Mouse (Mus musculus): ENCODE results near the gene Cyp2d12. TPM values are rescaled to one million over a fixed set of nuclear protein-coding genes. Genes with fewer than 3 reads are reported as not detected.
"Not testable (repeated sequence)": the region's sequence is repeated elsewhere in the genome, so short reads cannot be mapped to it uniquely, and the experiment has no call there.

The Cyp2d12 gene
- total RNA-seq (2014; rRNA removed) (not detected in 2 replicates), polyA plus RNA-seq (2015; fragmentation: Nextera tagmentation; extraction: Ambion mirVana) (not detected in 2 replicates)

DNA sequence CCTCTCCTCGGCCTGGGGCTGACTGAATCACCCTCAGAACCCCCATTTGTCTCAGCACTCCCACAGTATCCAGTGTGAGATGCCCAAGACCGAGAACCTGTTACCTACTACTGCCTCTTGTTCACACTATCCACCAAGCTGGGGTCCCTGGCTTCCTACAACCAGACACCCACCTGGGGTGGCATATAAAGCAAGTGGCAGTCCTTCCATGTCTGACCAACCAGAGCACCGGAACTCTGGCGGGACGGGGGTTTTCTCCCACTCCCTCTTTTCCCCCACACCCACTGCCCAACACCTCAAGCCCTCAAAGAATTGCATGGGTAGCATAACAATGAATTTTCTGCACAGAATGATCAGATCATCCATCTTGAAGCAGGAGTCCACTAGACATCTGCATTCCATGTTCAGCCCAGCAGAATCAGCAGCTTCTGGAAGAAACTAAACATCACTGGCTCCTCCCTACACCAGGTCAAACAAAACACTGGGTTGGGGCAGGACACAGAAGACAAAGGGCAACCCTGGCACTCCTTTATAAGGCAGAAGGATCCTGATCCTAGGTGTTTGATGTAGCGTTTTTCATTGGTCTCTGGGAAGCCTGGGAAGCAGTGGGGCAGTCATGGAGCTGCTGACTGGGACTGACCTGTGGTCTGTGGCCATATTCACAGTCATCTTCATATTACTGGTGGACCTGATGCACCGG, at the start of gene Cyp2d12:
Gene Cyp2d12, plus strand, starts transcription at position 542 of the 700 bp plus-strand sequence.
- Histone ChIP-seq H3K4me2 (ENCODE audit: low read depth) (no peak within 1 kb of the TSS), H3K9ac (no peak within 1 kb of the TSS), H3K9me3 (ENCODE audit: low read length) (0 out of 2 replicates have a peak, but pooled peaks cover 2% of the 10 kb centered on the region), H3K4me1 (ENCODE audit: insufficient read depth) (no peaks in the 10 kb centered on the region), H3K27ac (ENCODE audit: low read depth, low read length) (no peak within 1 kb of the TSS), H3K4me3 (ENCODE audit: low read depth, low read length) (no peak within 1 kb of the TSS), H3K36me3 (ENCODE audit: insufficient read depth) (no peaks in the 10 kb centered on the region), H3K27me3 (ENCODE audit: insufficient read depth, low read length) (no peaks in the 10 kb centered on the region)
- ATAC-seq (no peak), DNase-seq (no peak)
- no peak for TF ChIP-seq CTCF (IDR thresholded peaks at IDR 0.05; ENCODE audit: low read depth)
- WGBS: 78% methylated on average over 7 of the region's 7 CpGs

GRCm38 (mm10) chr15:82506971-82507370, 47.9 kb upstream of the Cyp2d12 start:
- no peak overlapping the region for H3K4me2 ChIP-seq (ENCODE audit: low read depth)
- WGBS: 63% methylated on average over 3 of the region's 3 CpGs
- no peaks in the 10 kb centered on the region for H3K36me3 ChIP-seq (ENCODE audit: insufficient read depth)
- no peak for ATAC-seq
- TF ChIP-seq CTCF (IDR thresholded peaks at IDR 0.05; ENCODE audit: low read depth): no peak
- H3K9me3 ChIP-seq (ENCODE audit: low read length): no peaks in the 10 kb centered on the region
- no peaks in the 10 kb centered on the region for H3K4me1 ChIP-seq (ENCODE audit: insufficient read depth)
- no peak overlapping the region for H3K9ac ChIP-seq
- no peak overlapping the region for H3K27ac ChIP-seq (ENCODE audit: low read depth, low read length)
- H3K4me3 ChIP-seq (ENCODE audit: low read depth, low read length): no peak overlapping the region
- H3K27me3 ChIP-seq (ENCODE audit: insufficient read depth, low read length): no peaks in the 10 kb centered on the region
- no peak for DNase-seq

DNA sequence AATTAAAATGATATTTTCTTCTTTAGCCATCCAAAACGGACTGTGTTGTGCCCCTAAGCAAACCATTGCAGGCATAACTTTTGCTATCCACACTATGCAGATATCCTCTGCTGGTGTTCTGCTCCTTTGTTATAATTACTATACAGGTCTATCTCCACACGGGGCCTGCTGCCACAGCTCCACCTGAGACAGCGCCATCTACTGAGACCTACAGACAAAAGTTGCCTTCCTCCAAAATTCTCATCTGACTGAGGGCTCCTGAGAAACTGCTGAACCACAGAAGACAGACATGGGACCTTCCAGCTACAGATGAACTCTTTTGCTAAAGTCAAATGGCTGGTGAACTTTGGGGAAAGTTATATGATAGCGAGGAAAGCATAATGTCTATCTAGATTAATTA, 47.1 kb upstream of the Cyp2d12 start:
- not testable (repeated sequence) for H3K4me1 ChIP-seq (ENCODE audit: insufficient read depth); H3K36me3 ChIP-seq (ENCODE audit: insufficient read depth); H3K9ac ChIP-seq; H3K27ac ChIP-seq (ENCODE audit: low read depth, low read length); H3K4me3 ChIP-seq (ENCODE audit: low read depth, low read length); H3K27me3 ChIP-seq (ENCODE audit: insufficient read depth, low read length); H3K9me3 ChIP-seq (ENCODE audit: low read length); H3K4me2 ChIP-seq (ENCODE audit: low read depth); ATAC-seq; DNase-seq
- 58% methylated on average over 4 of the region's 4 CpGs for WGBS

- not testable (repeated sequence) for DNase-seq; H3K27ac ChIP-seq (ENCODE audit: low read depth, low read length); H3K27me3 ChIP-seq (ENCODE audit: insufficient read depth, low read length); H3K9ac ChIP-seq; H3K4me1 ChIP-seq (ENCODE audit: insufficient read depth); H3K4me2 ChIP-seq (ENCODE audit: low read depth); H3K36me3 ChIP-seq (ENCODE audit: insufficient read depth); H3K4me3 ChIP-seq (ENCODE audit: low read depth, low read length); ATAC-seq; H3K9me3 ChIP-seq (ENCODE audit: low read length)
- 93% methylated on average over 4 of the region's 4 CpGs for WGBS
Measured at GRCm38 (mm10) chr15:82509495-82509894, 45.4 kb upstream of the Cyp2d12 start.

DNA sequence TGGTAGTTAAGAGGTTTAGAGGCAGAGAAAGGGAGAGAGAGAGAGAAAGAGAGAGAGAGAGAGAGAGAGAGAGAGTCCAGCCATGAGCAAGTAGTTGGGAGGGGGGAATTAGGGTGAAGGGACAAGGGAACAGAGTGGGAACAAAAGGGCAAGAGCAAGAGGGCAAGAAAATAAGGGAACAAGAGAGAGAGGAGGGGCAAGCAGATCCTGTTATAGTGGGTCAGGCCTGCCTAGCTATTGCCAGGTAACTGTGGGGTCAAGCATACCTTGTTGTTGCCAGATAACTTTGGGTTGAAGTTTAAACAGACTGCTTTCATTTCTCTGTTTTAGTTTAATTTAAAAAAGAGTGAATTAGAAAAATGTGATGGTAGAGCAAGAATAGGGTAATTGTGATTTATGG, 44.4 kb upstream of the Cyp2d12 start:
- not testable (repeated sequence) for H3K4me3 ChIP-seq (ENCODE audit: low read depth, low read length); DNase-seq; ATAC-seq; H3K27me3 ChIP-seq (ENCODE audit: insufficient read depth, low read length); H3K36me3 ChIP-seq (ENCODE audit: insufficient read depth); H3K4me2 ChIP-seq (ENCODE audit: low read depth); H3K27ac ChIP-seq (ENCODE audit: low read depth, low read length); H3K9ac ChIP-seq; H3K4me1 ChIP-seq (ENCODE audit: insufficient read depth); H3K9me3 ChIP-seq (ENCODE audit: low read length)

- not testable (repeated sequence) for H3K27ac ChIP-seq (ENCODE audit: low read depth, low read length); H3K9ac ChIP-seq; H3K4me2 ChIP-seq (ENCODE audit: low read depth); H3K4me1 ChIP-seq (ENCODE audit: insufficient read depth); ATAC-seq; H3K9me3 ChIP-seq (ENCODE audit: low read length); DNase-seq; H3K36me3 ChIP-seq (ENCODE audit: insufficient read depth); H3K27me3 ChIP-seq (ENCODE audit: insufficient read depth, low read length); H3K4me3 ChIP-seq (ENCODE audit: low read depth, low read length)
- 81% methylated on average over 2 of the region's 2 CpGs for WGBS
Measured at GRCm38 (mm10) chr15:82512111-82512510, 42.8 kb upstream of the Cyp2d12 start.

DNA sequence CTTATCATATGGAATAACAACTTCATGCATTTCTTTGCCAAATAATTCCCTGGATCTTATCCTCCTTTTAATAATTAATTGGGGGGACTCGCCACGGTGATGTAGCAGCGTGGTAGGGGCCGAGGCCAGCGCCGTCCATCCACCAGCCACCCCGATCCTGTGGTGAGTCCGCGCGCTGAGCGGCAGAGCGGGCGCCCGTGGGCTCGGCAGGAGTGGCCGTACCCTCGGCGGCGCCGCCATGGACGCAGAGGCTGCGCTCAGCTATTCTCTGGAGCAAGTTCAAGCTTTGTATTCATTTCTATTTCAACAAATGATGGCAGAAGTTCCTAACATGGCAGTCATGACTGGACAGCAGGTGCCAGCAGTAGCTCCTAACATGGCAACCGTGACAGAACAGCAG, 38.7 kb upstream of the Cyp2d12 start:
- H3K4me2 ChIP-seq (ENCODE audit: low read depth); DNase-seq; H3K27me3 ChIP-seq (ENCODE audit: insufficient read depth, low read length); H3K36me3 ChIP-seq (ENCODE audit: insufficient read depth); H3K4me1 ChIP-seq (ENCODE audit: insufficient read depth); H3K9me3 ChIP-seq (ENCODE audit: low read length); H3K9ac ChIP-seq; H3K4me3 ChIP-seq (ENCODE audit: low read depth, low read length); ATAC-seq; H3K27ac ChIP-seq (ENCODE audit: low read depth, low read length): not testable (repeated sequence)
- 90% methylated on average over 23 of the region's 23 CpGs for WGBS

DNA sequence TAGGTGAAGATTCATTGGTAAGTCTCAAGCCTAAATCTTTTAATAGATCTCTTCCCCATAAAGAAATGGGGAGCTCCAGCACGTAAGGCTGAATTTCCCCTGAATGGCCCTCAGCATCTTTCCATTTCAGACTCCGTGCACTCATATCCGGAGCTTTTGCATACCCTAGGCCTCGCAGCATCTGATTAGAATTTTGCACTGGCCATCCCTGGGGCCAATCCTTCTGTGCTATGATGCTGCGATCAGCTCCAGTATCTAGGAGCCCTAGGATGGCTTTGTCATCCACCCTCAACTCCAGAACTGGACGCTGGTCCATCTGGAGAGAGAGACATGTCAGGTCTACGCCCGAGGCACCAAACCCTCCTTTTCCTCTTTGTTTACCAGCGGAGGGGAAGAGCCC, 27.5 kb upstream of the Cyp2d12 start:
- WGBS: 89% methylated on average over 6 of the region's 9 CpGs
- ATAC-seq; H3K36me3 ChIP-seq (ENCODE audit: insufficient read depth); H3K27me3 ChIP-seq (ENCODE audit: insufficient read depth, low read length); H3K4me2 ChIP-seq (ENCODE audit: low read depth); DNase-seq; H3K4me1 ChIP-seq (ENCODE audit: insufficient read depth); H3K27ac ChIP-seq (ENCODE audit: low read depth, low read length); H3K4me3 ChIP-seq (ENCODE audit: low read depth, low read length); H3K9ac ChIP-seq; H3K9me3 ChIP-seq (ENCODE audit: low read length): not testable (repeated sequence)

GRCm38 (mm10) chr15:82532721-82533120, 22.2 kb upstream of the Cyp2d12 start:
- H3K9ac ChIP-seq; H3K4me1 ChIP-seq (ENCODE audit: insufficient read depth); H3K9me3 ChIP-seq (ENCODE audit: low read length); H3K27me3 ChIP-seq (ENCODE audit: insufficient read depth, low read length); H3K36me3 ChIP-seq (ENCODE audit: insufficient read depth); H3K4me3 ChIP-seq (ENCODE audit: low read depth, low read length); ATAC-seq; H3K4me2 ChIP-seq (ENCODE audit: low read depth); H3K27ac ChIP-seq (ENCODE audit: low read depth, low read length); DNase-seq: not testable (repeated sequence)
- 93% methylated on average over 3 of the region's 3 CpGs for WGBS

DNA sequence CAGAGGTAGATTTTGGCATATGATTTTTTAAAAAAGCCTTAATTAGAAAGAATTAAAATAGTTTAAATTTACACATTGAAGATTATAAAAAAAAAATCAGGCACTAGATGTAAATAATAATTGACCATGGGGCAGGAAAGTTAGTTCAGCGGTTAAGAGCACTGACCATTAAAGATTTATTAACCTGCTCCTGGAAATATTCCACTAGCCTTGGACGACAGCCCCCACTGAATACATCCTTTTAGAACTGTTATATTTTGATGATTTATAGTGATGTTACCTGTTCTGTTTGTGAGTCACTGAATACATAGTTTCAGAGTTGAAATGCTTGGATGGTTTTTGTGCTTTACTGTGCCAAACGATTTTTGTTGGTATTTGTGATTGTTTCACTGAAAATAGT, 11.9 kb upstream of the Cyp2d12 start:
- H3K27ac ChIP-seq (ENCODE audit: low read depth, low read length); H3K4me1 ChIP-seq (ENCODE audit: insufficient read depth); H3K4me3 ChIP-seq (ENCODE audit: low read depth, low read length); DNase-seq; H3K4me2 ChIP-seq (ENCODE audit: low read depth); H3K9me3 ChIP-seq (ENCODE audit: low read length); H3K9ac ChIP-seq; ATAC-seq; H3K27me3 ChIP-seq (ENCODE audit: insufficient read depth, low read length); H3K36me3 ChIP-seq (ENCODE audit: insufficient read depth): not testable (repeated sequence)
- 76% methylated on average over 3 of the region's 3 CpGs for WGBS

All from forebrain, postnatal 0 days (tissue).